In the genomic region with DNA sequence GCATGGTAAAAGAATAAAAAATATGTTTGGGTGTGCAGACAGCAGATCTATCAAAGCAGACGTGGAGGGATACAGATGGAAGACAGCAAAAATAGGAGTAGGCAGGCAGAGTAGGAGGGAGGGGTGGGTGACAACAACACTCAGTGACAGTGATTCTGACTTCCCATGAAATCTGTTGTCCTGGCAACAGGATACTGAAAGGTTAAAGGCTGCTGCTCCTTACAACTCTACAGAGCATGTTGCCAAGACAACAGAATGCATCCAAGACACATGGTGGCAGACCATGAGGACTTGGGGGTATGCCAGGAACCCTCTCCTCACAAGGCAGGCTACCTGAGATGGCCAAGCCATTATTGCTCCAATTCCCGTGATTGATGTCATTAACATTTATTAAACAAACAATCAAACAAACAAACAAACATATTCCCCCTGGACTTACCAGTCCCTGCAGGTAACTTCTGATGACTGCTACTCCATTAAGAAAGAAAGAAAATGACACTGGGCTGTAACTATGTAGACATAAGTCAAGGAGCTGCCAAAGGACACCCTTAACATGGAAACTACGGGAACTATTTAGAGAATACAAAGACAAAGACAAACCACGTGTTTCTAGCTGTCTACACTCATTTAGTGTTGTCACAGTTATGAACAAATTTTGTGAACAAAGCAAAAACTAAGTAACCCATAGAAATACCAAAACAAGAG, we compare ENCODE assay signal across 15 mouse cellular contexts.
A peak's percentile ranks its signal among the peaks of the same experiment; 100 is the strongest.
DNase-seq lines count a peak whose midpoint lies in the region; ATAC-seq and TF ChIP-seq lines count a peak whose summit lies in the region.
"Had no signal": no experiment of that assay in that cellular context is flagged by ENCODE, and none has a peak within 500 bp of the region (broad histone marks: within the 10 kb centered on the region; RNA-seq: fewer than 3 reads in every experiment).

No protein-coding gene starts in this region.

- no peak for TF ChIP-seq POLR2A in thymus, adult 2 months (IDR thresholded peaks at IDR 0.05; ENCODE audit: control insufficient read depth, extremely low read depth, insufficient read depth, low read length, poor library complexity)

- no peak overlapping the region for H3K4me2 ChIP-seq in forebrain, postnatal 0 days (ENCODE audit: low read depth)
- H3K4me2 ChIP-seq in forebrain, embryonic 12.5 days: no peak overlapping the region
- H3K4me2 ChIP-seq: intestine, embryonic 15.5 days; limb, embryonic 12.5 days had no signal

- no peak for TF ChIP-seq CTCF in forebrain, postnatal 0 days (IDR thresholded peaks at IDR 0.05; ENCODE audit: low read depth)
- TF ChIP-seq CTCF in thymus, adult 2 months (IDR thresholded peaks at IDR 0.05; ENCODE audit: borderline replicate concordance, control insufficient read depth, extremely low read depth, insufficient read depth, low read length, poor library complexity): no peak

- no peak for DNase-seq in forebrain, postnatal 0 days
- peak; percentile 26 for DNase-seq in R1 (ENCODE audit: low read depth, low spot score)
- DNase-seq in embryo, embryonic 9.5 days (ENCODE audit: extremely low spot score): peak; percentile 23
- DNase-seq in midbrain, embryonic 10.5 days (ENCODE audit: low spot score): peak; percentile 27
- DNase-seq in thymus, adult 2 months: no peak
- DNase-seq in B cell, adult 2 months: no peak
- DNase-seq in thymus, postnatal 4 days: no peak
- DNase-seq: adrenal gland, postnatal 36 days; heart, adult 18-20 months; kidney, postnatal 10 days; lung, postnatal 4 days had no signal

- no peaks in the 10 kb centered on the region for H3K36me3 ChIP-seq in forebrain, postnatal 0 days (ENCODE audit: insufficient read depth)
- H3K36me3 ChIP-seq in forebrain, embryonic 12.5 days (replicated peaks): no peaks in the 10 kb centered on the region
- no peaks in the 10 kb centered on the region for H3K36me3 ChIP-seq in midbrain, embryonic 10.5 days
- no peaks in the 10 kb centered on the region for H3K36me3 ChIP-seq in thymus, adult 2 months (ENCODE audit: control insufficient read depth, insufficient read depth, low read length)
- H3K36me3 ChIP-seq: intestine, embryonic 15.5 days; limb, embryonic 12.5 days had no signal

- H3K4me1 ChIP-seq in forebrain, postnatal 0 days (ENCODE audit: insufficient read depth): no peaks in the 10 kb centered on the region
- H3K4me1 ChIP-seq in forebrain, embryonic 12.5 days: peaks cover 4% of the 10 kb centered on the region; the same call in 1 of the 2 replicates
- H3K4me1 ChIP-seq in midbrain, embryonic 10.5 days: peaks cover 7% of the 10 kb centered on the region
- H3K4me1 ChIP-seq in thymus, adult 2 months (replicated peaks; ENCODE audit: control insufficient read depth, insufficient read depth, low read length): no peaks in the 10 kb centered on the region
- H3K4me1 ChIP-seq: intestine, embryonic 15.5 days; limb, embryonic 12.5 days had no signal

- WGBS in forebrain, postnatal 0 days: 61% methylated on average over 4 of the region's 4 CpGs
- WGBS in forebrain, embryonic 12.5 days: 74% methylated on average over 4 of the region's 4 CpGs
- 69% methylated on average over 4 of the region's 4 CpGs for WGBS in midbrain, embryonic 10.5 days
- 87% methylated on average over 4 of the region's 4 CpGs for WGBS in thymus, adult 2 months

- peak; percentile 55; the same call in 1 of the 2 replicates for ATAC-seq in forebrain, postnatal 0 days
- ATAC-seq in forebrain, embryonic 12.5 days (ENCODE audit: low FRiP score): no peak
- ATAC-seq: intestine, embryonic 15.5 days had no signal

- H3K9ac ChIP-seq in forebrain, postnatal 0 days: no peak overlapping the region
- H3K9ac ChIP-seq in forebrain, embryonic 12.5 days: no peak overlapping the region
- H3K9ac ChIP-seq: intestine, embryonic 15.5 days; limb, embryonic 12.5 days had no signal

- no peak overlapping the region for H3K27ac ChIP-seq in forebrain, postnatal 0 days (ENCODE audit: low read depth, low read length)
- H3K27ac ChIP-seq in forebrain, embryonic 12.5 days: no peak overlapping the region
- no peak overlapping the region for H3K27ac ChIP-seq in midbrain, embryonic 10.5 days (replicated peaks)
- no peak overlapping the region for H3K27ac ChIP-seq in thymus, adult 2 months (ENCODE audit: control insufficient read depth, insufficient read depth, low read length)
- H3K27ac ChIP-seq: intestine, embryonic 15.5 days; limb, embryonic 12.5 days had no signal

- no peaks in the 10 kb centered on the region for H3K27me3 ChIP-seq in forebrain, postnatal 0 days (ENCODE audit: insufficient read depth, low read length)
- no peaks in the 10 kb centered on the region for H3K27me3 ChIP-seq in forebrain, embryonic 12.5 days
- H3K27me3 ChIP-seq in midbrain, embryonic 10.5 days (ENCODE audit: low read depth, poor library complexity, severe bottlenecking): no peaks in the 10 kb centered on the region
- H3K27me3 ChIP-seq in thymus, adult 2 months (ENCODE audit: control insufficient read depth, insufficient read depth, low read length): no peaks in the 10 kb centered on the region
- H3K27me3 ChIP-seq: intestine, embryonic 15.5 days; limb, embryonic 12.5 days had no signal

- H3K9me3 ChIP-seq in forebrain, postnatal 0 days (ENCODE audit: low read length): no peaks in the 10 kb centered on the region
- no peaks in the 10 kb centered on the region for H3K9me3 ChIP-seq in forebrain, embryonic 12.5 days
- peaks cover 4% of the 10 kb centered on the region; the same call in 1 of the 2 replicates for H3K9me3 ChIP-seq in midbrain, embryonic 10.5 days (replicated peaks)
- H3K9me3 ChIP-seq: intestine, embryonic 15.5 days; limb, embryonic 12.5 days had no signal

- H3K4me3 ChIP-seq in forebrain, postnatal 0 days (ENCODE audit: low read depth, low read length): no peak overlapping the region
- no peak overlapping the region for H3K4me3 ChIP-seq in forebrain, embryonic 12.5 days (replicated peaks)
- H3K4me3 ChIP-seq in midbrain, embryonic 10.5 days: no peak overlapping the region
- no peak overlapping the region for H3K4me3 ChIP-seq in thymus, adult 2 months (ENCODE audit: control insufficient read depth, insufficient read depth, low read length)
- H3K4me3 ChIP-seq: erythroblast, embryonic 14.5 days; intestine, embryonic 15.5 days; limb, embryonic 12.5 days had no signal

Comparison
In these comparisons a context has a peak if more than half of its experiments do, and no peak if none do; other contexts are left out.
1. DNase-seq: peak in R1 (single experiment), embryo, embryonic 9.5 days (single experiment) and midbrain, embryonic 10.5 days (single experiment); none in forebrain, postnatal 0 days (single experiment), thymus, adult 2 months (single experiment), B cell, adult 2 months (0 of 2) and thymus, postnatal 4 days (single experiment).